Mouse (Mus musculus): ENCODE results near the gene Rab6a. TPM values are rescaled to one million over a fixed set of nuclear protein-coding genes. Genes with fewer than 3 reads are reported as not detected.
A peak's percentile ranks its signal among the peaks of the same experiment; 100 is the strongest.
"Not testable (repeated sequence)": the region's sequence is repeated elsewhere in the genome, so short reads cannot be mapped to it uniquely, and the experiment has no call there.

Gene Rab6a
- polyA plus RNA-seq (2015; fragmentation: Nextera tagmentation; extraction: Ambion mirVana), result 105 and 116 TPM in 2 replicates

DNA sequence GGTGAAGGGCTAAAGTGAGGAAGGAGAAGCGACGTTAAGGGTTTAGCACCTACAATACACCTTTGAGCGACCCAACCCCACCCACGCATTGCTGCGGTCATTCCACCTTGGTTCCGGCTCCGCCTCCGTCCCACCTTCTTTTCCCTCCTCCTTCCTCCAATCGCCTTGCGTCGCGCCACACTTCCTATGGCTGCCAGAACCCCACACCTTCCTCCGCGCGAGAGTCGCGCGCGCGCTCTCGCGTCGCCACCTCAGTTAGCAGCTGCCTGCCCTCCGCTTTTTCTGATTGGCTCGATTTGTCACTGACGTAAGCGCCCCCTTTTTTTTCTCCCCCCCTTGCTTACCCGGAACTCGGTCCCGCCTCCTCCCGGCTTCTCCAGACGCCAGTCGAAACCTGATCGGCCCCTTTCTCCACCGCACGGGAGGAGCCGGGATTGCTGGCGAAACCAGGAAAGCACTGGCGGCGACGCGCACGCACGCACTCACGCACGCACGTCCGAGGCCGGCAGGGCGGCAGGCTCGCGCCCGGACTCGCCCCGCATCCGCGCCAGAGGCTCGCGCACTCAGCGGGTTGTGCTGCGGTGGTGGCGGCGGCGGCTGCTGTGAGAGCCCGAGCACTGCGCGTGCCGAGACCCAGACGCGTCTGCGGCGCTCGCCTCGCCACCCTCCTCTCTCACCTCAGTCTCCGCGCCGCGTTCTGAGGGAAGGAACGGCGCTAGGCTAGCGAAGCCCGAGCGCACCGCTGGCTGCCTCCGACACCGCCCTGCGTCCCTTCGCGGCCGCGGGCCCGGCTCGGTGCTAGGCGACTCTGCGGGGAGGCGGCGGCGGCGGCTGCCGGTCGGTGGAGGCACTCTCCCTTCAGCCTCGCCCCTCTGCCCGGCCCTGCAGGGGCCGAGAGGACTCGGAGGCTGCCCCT lies at the start of gene Rab6a:
Gene Rab6a, plus strand, starts transcription at position 197 of the 916 bp plus-strand sequence.
- Histone ChIP-seq H3K27me3 (replicated peaks) (no peaks in the 10 kb centered on the region), H3K4me2 (replicated peaks) (peak within 1 kb of the TSS; percentile 58), H3K4me1 (replicated peaks) (0 out of 2 replicates have a peak, but pooled peaks cover 3% of the 10 kb centered on the region), H3K9me3 (no peaks in the 10 kb centered on the region), H3K27ac (peak within 1 kb of the TSS; percentile 99), H3K9ac (peak within 1 kb of the TSS; percentile 100), H3K4me3 (replicated peaks) (peak within 1 kb of the TSS; percentile 100), H3K36me3 (no peaks in the 10 kb centered on the region)
- under 1% methylated on average over 102 of the region's 105 CpGs for WGBS
- ATAC-seq, result peak; percentile 97

DNA sequence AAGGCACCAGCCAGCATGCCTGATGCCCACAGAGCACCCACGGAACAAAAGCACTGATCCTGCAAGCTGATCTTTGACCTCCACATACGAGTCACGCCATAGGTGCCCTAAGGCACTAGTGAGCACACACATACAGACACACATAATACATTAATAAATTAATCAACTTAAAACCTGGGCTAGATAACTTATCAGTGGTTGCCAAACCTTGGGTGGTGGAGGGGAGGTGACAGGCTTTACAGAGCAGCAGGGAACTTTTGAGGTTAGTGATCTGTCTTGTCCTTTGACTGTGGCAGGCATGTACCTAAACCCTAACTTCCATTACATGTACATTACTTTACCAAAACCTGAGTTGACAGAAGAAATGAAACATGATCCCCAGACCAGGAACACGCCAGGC lies 47.9 kb upstream of the Rab6a start:
- Histone ChIP-seq H3K4me1 (replicated peaks) (peaks cover 5% of the 10 kb centered on the region; the same call in 1 of the 2 replicates), H3K36me3 (peaks cover under 1% of the 10 kb centered on the region; the same call in 1 of the 2 replicates), H3K27me3 (replicated peaks) (no peaks in the 10 kb centered on the region), H3K4me3 (replicated peaks) (no peak overlapping the region), H3K27ac (no peak overlapping the region), H3K9me3 (no peaks in the 10 kb centered on the region), H3K9ac (no peak overlapping the region), H3K4me2 (replicated peaks) (no peak overlapping the region)
- no peak for ATAC-seq
- WGBS, result 77% methylated on average over 4 of the region's 4 CpGs

DNA sequence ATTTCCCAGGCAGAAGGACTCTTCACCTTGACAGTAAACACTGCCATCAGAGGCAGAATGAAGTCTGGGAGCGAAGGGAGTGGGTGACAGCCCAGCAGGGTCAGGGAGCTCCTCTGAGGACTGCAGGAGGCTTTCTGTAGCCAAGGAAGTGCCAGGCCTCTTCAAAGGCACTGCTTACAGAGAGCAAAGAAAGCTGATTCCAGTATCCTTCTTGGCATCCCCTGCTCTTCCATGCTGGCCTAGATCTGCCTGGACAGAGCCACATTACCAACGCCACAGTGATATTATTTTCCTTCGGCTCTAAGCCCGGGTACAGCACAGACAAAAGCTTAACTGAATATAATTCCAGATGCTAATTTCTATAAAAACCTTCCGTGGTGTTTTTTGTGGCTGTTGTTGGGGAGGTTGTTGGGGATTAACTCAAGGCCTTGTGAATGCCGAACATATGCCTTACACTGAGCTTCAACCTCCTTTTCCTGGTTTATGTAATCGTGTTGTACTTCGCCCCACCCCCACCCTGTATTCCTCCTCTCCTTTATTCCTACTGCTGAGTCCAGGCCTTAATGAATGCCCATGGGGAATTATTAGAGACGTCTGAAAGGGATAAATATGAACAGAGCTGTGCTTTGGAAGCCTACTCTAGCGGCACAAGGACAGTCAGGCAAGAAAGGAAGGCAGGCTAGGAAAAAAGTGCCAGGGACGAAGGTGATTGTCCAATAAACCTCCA lies 45.2 kb upstream of the Rab6a start:
- ATAC-seq, result no peak
- no peak overlapping the region for H3K9ac ChIP-seq
- peaks cover 5% of the 10 kb centered on the region; the same call in 1 of the 2 replicates for H3K36me3 ChIP-seq
- H3K27me3 ChIP-seq (replicated peaks), result no peaks in the 10 kb centered on the region
- H3K27ac ChIP-seq, result no peak overlapping the region
- no peaks in the 10 kb centered on the region for H3K4me1 ChIP-seq (replicated peaks)
- no peak overlapping the region for H3K4me3 ChIP-seq (replicated peaks)
- no peak overlapping the region for H3K4me2 ChIP-seq (replicated peaks)
- 78% methylated on average over 11 of the region's 11 CpGs for WGBS
- H3K9me3 ChIP-seq, result no peaks in the 10 kb centered on the region

DNA sequence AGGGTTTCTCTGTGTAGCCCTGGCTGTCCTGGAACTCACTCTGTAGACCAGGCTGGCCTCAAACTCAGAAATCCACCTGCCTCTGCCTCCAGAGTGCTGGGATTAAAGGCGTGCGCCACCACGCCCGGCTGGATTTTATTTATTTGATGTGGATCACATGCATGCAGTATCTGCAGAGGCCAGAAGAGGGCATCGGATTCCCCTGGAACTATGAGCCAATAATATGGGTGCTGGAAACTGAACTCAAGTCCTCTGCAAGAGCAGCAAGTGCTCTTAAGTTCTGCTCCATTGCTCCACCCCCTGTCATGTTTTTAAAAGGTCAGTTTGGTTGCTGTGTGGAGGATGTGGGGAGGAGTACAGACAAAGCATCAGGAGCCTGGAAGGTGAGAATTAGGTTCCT lies 40.0 kb upstream of the Rab6a start:
- not testable (repeated sequence) for ATAC-seq; H3K4me2 ChIP-seq (replicated peaks); H3K4me3 ChIP-seq (replicated peaks); H3K36me3 ChIP-seq; H3K9ac ChIP-seq; H3K27ac ChIP-seq; H3K9me3 ChIP-seq; H3K4me1 ChIP-seq (replicated peaks); H3K27me3 ChIP-seq (replicated peaks)
- WGBS, result 79% methylated on average over 5 of the region's 5 CpGs

DNA sequence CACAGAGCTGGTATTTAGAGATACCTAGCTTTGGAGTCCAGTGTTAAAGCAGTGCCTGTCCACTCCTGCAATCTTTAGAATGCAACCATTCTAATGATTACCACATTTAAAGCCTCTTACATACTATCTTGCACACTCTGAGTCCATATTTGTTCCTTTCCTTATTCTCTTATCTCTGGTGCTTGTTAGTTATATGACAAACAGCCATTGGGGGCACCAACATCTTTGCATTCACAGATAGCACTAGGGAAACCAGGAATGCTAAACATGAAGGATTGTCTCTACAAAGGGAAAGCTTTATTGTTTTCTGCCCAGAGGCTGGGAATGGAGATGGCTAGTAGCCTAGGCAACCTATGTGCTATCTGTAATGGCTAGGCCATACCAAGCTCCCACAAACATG lies 37.3 kb upstream of the Rab6a start:
- Histone ChIP-seq H3K27ac (no peak overlapping the region), H3K9me3 (no peaks in the 10 kb centered on the region), H3K4me2 (replicated peaks) (no peak overlapping the region), H3K36me3 (peaks cover 5% of the 10 kb centered on the region; the same call in 1 of the 2 replicates), H3K4me1 (replicated peaks) (no peaks in the 10 kb centered on the region), H3K9ac (no peak overlapping the region), H3K27me3 (replicated peaks) (no peaks in the 10 kb centered on the region), H3K4me3 (replicated peaks) (no peak overlapping the region)
- ATAC-seq, result no peak

DNA sequence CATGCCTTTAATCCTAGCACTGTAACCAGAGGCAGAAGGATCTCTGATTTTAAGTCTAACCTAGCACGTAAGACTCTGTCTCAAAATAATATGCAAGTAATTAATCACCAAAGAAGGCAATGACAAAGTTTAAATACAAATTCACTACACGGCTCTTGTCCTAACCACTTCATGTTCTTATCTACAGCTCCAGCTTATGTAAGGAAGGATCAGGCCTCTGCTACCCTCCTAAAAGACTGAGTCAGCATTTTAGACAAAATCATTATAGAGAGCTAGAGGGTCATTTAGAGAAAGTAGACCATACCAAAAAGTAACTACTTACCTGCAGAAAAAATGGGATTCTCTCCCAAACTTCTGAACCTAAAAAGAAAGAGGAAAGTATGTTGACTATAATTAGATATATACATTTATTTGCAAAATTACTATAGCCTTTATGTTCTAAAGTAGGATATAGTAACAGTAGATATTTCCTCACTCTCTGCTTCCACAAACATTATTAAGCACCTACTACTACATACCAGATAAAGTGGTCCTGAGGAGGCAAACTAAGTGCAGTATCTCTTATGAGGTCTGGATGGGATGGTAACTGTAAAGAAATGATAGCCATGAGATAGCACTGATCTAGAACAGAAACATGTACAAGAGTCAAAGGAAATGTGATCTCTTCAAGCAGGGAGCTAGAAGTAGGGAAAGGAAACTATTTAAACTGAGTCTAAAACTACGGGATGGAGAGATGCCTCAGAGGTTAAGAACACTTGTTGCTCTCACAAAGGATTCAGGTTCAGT lies 36.1 kb upstream of the Rab6a start:
- no peaks in the 10 kb centered on the region for H3K4me1 ChIP-seq (replicated peaks)
- H3K4me3 ChIP-seq (replicated peaks), result no peak overlapping the region
- peaks cover 2% of the 10 kb centered on the region; the same call in 1 of the 2 replicates for H3K36me3 ChIP-seq
- no peaks in the 10 kb centered on the region for H3K9me3 ChIP-seq
- no peaks in the 10 kb centered on the region for H3K27me3 ChIP-seq (replicated peaks)
- WGBS, result 75% methylated on average over 3 of the region's 3 CpGs
- no peak for ATAC-seq
- H3K27ac ChIP-seq, result no peak overlapping the region
- H3K9ac ChIP-seq, result no peak overlapping the region
- no peak overlapping the region for H3K4me2 ChIP-seq (replicated peaks)

DNA sequence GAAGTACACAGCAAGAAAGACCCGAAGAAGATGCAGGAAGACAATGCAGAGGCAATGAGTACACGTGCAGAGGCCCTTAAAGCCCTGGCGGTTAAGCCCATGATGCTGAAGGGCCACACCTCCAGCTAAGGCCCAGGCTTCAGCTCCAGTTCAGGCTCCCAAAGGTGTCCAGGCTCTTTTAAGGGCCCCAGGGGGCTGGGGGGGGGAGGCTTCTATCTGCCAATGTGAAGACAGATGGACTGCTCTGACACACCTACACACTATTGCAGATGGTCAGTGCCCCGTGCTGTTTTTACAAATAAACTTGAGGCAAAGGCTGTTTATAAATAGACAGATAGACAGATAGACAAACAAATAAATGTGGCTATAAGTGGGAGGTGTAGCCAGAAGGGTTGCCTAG lies 35.1 kb upstream of the Rab6a start:
- no peaks in the 10 kb centered on the region for H3K9me3 ChIP-seq
- no peak overlapping the region for H3K27ac ChIP-seq
- no peaks in the 10 kb centered on the region for H3K27me3 ChIP-seq (replicated peaks)
- peaks cover 2% of the 10 kb centered on the region; the same call in 1 of the 2 replicates for H3K36me3 ChIP-seq
- H3K4me2 ChIP-seq (replicated peaks), result no peak overlapping the region
- no peak overlapping the region for H3K9ac ChIP-seq
- no peak overlapping the region for H3K4me3 ChIP-seq (replicated peaks)
- ATAC-seq, result no peak
- WGBS, result 74% methylated on average over 4 of the region's 4 CpGs
- no peaks in the 10 kb centered on the region for H3K4me1 ChIP-seq (replicated peaks)

DNA sequence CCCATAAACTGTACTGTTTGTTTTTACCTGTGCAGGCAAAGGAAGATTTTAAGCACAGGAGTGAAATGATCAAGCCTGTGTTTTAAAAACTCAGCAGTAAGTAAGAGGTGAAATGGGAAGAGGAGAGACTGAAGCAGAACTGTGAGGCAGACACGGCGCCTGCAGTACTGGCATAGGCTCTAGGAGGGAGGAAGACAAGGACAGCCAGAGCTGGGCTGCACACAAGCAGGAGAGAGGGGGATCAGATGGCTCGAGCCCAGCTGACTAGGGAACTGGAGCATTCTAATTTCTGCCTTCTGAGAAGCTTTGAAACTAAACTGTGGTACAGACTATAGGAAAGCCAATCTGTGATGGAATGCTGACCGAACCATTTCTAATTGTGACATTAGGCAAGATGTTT lies 34.5 kb upstream of the Rab6a start:
- WGBS, result 82% methylated on average over 4 of the region's 4 CpGs
- no peak overlapping the region for H3K27ac ChIP-seq
- H3K4me1 ChIP-seq (replicated peaks), result no peaks in the 10 kb centered on the region
- H3K27me3 ChIP-seq (replicated peaks), result no peaks in the 10 kb centered on the region
- H3K4me3 ChIP-seq (replicated peaks), result no peak overlapping the region
- no peak for ATAC-seq
- no peak overlapping the region for H3K9ac ChIP-seq
- no peak overlapping the region for H3K4me2 ChIP-seq (replicated peaks)
- no peaks in the 10 kb centered on the region for H3K36me3 ChIP-seq
- H3K9me3 ChIP-seq, result no peaks in the 10 kb centered on the region

DNA sequence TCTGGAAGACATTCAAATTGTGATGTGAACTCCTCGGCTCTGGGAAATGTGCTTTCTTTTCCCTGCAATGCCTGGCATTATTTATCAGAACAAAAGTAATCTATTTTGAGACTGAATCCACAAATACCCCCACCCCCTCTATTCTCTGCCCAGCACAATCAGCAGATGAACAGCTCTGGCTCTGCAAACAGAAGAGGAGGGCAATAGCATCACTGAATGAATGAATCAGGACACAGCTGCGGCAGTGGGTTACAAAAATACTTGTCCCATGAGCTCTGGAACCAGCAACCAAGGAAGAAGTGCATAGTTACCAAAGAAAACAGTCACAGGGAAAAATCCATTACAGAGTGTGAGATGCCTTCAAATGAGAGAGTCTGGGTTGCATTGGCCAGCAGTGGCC lies 28.4 kb upstream of the Rab6a start:
- peaks cover 3% of the 10 kb centered on the region; the same call in 1 of the 2 replicates for H3K4me1 ChIP-seq (replicated peaks)
- no peaks in the 10 kb centered on the region for H3K9me3 ChIP-seq
- H3K27ac ChIP-seq, result no peak overlapping the region
- H3K9ac ChIP-seq, result no peak overlapping the region
- ATAC-seq, result no peak
- no peak overlapping the region for H3K4me3 ChIP-seq (replicated peaks)
- WGBS, result 82% methylated on average over 2 of the region's 2 CpGs
- H3K4me2 ChIP-seq (replicated peaks), result no peak overlapping the region
- H3K27me3 ChIP-seq (replicated peaks), result no peaks in the 10 kb centered on the region
- no peaks in the 10 kb centered on the region for H3K36me3 ChIP-seq

DNA sequence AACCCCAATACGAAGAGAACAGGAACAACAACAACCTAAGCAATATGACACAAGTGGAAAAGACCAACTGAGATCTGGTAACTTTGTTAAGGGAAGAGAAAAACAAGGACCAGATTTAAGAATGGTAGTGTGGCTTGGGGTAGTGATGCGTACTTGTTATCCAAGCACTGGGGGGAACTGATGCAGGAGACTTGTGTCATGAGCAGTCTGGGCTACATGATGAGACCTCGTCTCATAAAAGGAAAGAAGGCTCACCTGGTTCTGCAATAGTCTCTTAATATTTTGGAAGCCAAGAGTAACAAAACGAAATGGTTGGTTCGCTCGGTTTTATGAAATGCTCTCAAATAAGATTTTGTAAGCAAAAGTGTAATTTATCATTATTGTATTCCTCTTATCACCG lies 25.0 kb upstream of the Rab6a start:
- Histone ChIP-seq H3K9ac (peak overlapping the region; percentile 83), H3K27ac (no peak overlapping the region)

DNA sequence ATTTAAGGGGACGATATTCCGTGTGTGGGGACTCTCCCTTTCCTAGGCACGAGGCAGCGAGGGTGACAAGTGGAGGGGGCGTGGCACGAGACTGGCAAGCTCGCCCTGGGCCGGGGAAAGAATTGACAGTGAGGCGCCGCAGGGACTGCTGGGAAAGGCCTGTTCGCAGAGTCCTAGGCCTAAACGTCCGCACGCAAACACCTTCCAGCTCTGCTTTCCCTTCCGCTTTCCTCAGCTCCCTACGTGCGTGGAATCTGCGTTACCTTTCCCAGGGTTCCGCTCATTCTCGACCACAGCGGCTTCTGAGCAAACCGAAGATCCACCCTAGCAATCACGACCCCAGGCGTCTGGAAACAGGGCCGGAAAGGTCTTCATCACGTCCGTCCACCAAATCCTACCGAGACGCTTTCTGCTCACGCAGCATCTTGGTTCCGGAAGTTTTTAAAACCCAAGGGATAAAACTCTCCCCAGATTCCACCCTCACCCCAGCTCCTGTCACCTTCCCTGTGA lies 24.4 kb upstream of the Rab6a start:
- under 1% methylated on average over 31 of the region's 31 CpGs for WGBS
- Histone ChIP-seq H3K9ac (peak overlapping the region; percentile 83), H3K27ac (peak overlapping the region; percentile 91), H3K9me3 (no peaks in the 10 kb centered on the region), H3K27me3 (replicated peaks) (no peaks in the 10 kb centered on the region), H3K4me3 (replicated peaks) (peak overlapping the region; percentile 58), H3K36me3 (no peaks in the 10 kb centered on the region), H3K4me2 (replicated peaks) (peak overlapping the region; percentile 78), H3K4me1 (replicated peaks) (peaks cover 3% of the 10 kb centered on the region; the same call in 1 of the 2 replicates)
- ATAC-seq, result peak; percentile 97

More for the DNA sequence above, 25.0 kb upstream of the Rab6a start:
- ATAC-seq, result no peak
- Histone ChIP-seq H3K9me3 (no peaks in the 10 kb centered on the region), H3K4me2 (replicated peaks) (peak overlapping the region; percentile 78), H3K27me3 (replicated peaks) (no peaks in the 10 kb centered on the region), H3K4me1 (replicated peaks) (peaks cover 3% of the 10 kb centered on the region; the same call in 1 of the 2 replicates), H3K36me3 (no peaks in the 10 kb centered on the region), H3K4me3 (replicated peaks) (peak overlapping the region; percentile 58)
- WGBS, result 39% methylated on average over 7 of the region's 7 CpGs

All from intestine, embryonic 15.5 days (tissue).